Mouse (Mus musculus) cerebellum, adult 9-10 months (tissue): Measurements from ENCODE around the gene Cops4.

ENCODE experiments used
- DNase-seq: peaks from one replicate; pipeline ENCODE4 v3.0.0; 2022

Gene Cops4

DNA sequence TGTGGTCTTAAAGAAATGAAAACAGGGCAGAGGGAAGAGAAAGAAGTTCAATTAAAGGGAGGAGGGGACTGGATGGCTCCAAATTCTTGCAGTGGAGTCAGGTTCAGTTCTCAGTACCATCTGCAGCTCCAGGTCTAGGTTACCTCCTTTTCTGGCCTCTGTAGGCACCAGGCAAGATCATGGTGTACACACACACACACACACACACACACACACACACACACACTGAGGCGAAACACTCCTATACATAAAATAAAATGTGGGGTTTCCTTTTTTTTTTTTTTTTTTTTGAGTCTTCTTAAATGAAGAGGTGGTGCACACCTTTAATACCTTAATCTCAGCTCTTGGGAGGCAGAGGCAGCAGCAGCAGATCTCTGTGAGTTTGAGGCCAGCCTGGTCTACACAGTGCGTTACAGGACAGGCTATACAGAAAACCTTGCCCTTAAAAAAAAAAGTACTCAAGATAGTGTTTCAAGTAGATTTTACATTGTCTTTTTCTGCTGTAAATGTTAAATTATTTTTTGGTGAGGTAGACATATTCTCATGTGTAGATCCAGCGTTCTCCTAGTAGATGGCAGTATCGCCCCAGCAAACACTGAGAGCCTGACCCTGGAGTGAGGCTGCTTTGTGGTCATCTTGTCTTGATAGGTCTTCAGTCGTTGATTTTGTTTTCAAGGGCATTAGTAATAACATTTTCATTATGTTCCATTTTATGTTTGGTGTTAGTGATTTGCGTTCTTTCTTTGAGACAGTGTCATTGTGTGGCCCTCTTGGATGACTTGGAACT, 28.4 kb downstream of the Cops4 start:
- no peak for DNase-seq

- no peak for DNase-seq
Observed at GRCm38 (mm10) chr5:100548236-100548635, 30.1 kb downstream of the Cops4 start.

- DNase-seq = no peak
Observed at GRCm38 (mm10) chr5:100549311-100549710, 31.2 kb downstream of the Cops4 start.

DNA sequence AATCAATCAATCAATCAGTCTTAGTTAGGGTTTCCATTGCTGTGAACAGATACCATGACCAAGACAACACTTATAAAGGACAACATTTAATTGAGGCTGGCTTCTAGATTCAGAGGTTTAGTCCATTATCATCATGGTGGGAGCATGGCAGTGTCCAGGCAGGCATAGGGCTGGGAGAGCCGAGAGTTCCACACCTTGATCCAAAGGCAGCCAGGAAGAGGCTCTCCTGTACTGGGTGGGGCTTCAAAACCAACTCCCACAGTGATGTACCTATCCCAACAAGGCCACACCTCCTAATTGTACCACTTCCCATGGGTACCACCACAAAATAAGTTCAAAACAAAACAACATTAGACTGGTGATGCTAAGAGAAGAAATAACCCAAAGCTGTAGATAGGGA, 32.0 kb downstream of the Cops4 start:
- no peak for DNase-seq

DNA sequence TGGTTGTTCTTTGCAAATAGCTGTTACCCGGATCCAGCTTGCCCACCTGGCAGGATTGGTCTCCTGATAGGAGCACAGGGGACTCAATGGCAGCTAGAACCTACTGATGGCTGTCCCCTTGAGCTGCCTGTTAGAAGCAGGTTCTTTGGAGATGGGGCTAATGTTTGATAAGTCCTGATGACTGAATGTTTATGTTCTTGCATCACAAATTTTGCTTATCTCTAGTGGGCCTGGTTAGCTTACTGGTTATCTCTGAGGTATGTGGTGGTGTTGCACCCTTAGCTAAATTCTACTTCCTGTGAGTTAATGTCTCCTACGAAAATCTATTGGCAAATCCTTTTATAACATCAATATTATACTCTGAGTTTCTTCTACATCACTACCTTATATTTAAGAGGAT, 33.8 kb downstream of the Cops4 start:
- DNase-seq = no peak

DNA sequence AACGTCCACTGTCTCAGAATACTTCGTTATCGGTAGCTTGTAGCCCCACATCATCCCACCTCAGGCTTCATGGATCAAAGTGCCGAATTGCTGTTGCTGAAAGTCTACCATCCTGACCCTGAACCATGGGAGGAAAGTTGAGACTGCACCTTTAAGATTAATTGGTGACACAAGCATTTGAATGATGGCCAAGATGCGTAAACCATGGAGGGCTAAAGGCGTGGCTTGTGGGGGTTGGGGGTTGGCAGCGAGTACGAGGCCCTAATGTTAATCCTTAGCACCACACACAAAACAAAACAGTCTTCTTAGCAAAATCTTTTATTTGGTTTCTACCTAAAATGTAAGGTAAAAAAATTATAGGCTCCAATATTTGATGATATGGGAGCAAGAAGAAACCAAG, 35.3 kb downstream of the Cops4 start:
- DNase-seq = no peak

- no peak for DNase-seq
Observed at GRCm38 (mm10) chr5:100557019-100557418, 38.9 kb downstream of the Cops4 start.

GRCm38 (mm10) chr5:100557537-100557936, 39.4 kb downstream of the Cops4 start:
- DNase-seq = no peak

DNA sequence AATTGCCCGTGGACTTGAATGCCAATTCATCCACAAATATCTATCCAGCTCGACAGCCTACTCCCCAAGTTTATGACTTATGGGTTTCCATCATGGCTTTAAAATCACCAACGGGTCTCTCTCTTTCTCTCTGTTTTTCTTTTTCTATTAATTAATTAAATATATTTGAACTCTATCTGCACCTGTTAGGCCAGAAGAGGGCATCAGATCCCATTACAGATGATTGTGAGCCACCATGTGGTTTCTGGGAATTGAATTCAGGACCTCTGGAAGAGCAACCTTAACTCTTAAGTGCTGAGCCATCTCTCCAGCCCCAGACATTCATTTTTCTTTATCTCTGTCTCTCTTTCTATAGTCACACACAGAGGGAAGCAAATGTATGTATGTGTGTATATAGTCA, 40.7 kb downstream of the Cops4 start:
- DNase-seq = no peak

- DNase-seq = no peak
Observed at GRCm38 (mm10) chr5:100559357-100559756, 41.2 kb downstream of the Cops4 start.

DNA sequence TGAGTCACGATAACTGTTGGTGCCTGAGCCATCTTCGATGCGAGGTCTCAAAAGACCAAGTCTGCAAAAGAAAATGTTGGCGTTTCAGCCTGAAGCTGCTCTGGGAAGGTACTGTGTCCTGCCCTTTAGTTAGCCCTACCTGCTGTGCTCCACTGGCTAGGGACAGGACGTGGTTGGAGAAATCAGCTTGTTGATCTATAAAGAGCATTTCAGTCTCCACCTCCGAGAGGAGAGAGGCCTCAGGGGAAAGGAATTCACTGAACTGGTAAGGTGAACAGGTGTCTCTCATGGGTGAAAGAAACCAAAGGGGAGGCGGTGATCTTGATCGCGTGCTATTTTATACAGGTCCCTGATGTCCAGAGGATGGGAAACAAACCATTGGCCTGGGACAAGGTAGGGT, 44.6 kb downstream of the Cops4 start:
- no peak for DNase-seq

- DNase-seq = no peak
Observed at GRCm38 (mm10) chr5:100566798-100567197, 48.7 kb downstream of the Cops4 start.

- DNase-seq = no peak
Observed at GRCm38 (mm10) chr5:100567258-100568032, 49.3 kb downstream of the Cops4 start.

DNA sequence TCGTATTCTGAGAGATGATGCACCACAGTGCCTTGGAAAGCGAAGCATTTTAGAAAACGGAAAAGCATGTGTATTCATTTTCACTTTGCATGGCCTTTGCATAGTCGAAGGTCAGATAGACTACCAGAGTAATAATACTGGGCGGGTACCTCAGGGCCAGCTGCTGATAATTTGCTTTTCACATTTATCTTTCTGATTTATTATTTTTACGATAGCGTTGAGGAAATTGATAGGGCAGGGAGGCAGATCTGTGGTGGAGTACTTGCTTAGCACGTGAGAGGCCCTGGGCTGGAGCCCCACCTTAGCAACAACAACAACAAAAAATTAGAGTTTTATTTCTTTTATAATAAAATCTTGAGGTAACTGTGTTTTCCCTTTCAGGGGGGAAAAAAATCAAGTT, 50.1 kb downstream of the Cops4 start:
- DNase-seq = no peak

DNA sequence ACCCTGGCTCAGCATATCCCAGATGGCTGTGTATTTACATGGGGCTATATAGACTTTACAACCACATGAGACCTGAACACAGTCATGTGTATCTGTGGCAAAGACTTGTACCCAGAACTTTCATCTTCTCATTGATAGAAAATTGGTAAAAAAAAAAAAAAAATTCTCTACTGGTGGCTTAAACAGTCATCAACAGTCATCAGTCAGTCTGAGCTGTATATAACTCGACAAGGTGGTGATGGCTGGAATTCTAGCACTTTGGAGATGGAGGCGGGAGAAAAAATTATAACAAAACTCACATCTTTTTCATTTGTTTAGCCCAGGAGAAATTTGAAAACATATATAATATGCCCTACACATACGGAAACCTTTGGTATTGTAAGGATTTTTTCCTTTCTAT, 50.7 kb downstream of the Cops4 start:
- no peak for DNase-seq

GRCm38 (mm10) chr5:100569250-100569934, 51.3 kb downstream of the Cops4 start:
- no peak for DNase-seq

GRCm38 (mm10) chr5:100569997-100570595, 52.0 kb downstream of the Cops4 start:
- DNase-seq = no peak

- DNase-seq = no peak
Observed at GRCm38 (mm10) chr5:100570716-100571115, 52.6 kb downstream of the Cops4 start.

- no peak for DNase-seq
Observed at GRCm38 (mm10) chr5:100572069-100572468, 54.0 kb downstream of the Cops4 start, which contains the start of gene Plac8. Plac8 (minus strand) TSS chr5:100572245.

GRCm38 (mm10) chr5:100573256-100573655, 55.1 kb downstream of the Cops4 start:
- no peak for DNase-seq

DNA sequence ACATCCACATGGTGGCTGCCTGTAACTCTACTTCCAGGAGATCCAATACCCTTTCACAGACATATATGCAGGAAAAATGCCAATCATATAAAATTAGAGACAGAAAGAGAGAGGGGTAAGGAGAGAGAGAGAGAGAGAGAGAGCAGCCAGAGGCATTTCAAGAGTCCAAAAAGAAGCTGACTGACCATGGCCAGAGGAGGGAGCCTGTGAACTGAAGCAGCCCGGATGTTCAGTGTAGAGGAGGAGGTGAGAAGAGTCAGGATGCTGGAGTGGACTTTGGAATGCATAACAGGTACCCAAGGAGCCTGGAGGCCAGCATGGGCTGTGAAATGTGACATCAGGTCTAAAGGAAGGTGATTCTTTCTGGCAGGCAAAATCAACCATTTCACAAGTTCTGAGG, 56.7 kb downstream of the Cops4 start:
- no peak for DNase-seq

DNA sequence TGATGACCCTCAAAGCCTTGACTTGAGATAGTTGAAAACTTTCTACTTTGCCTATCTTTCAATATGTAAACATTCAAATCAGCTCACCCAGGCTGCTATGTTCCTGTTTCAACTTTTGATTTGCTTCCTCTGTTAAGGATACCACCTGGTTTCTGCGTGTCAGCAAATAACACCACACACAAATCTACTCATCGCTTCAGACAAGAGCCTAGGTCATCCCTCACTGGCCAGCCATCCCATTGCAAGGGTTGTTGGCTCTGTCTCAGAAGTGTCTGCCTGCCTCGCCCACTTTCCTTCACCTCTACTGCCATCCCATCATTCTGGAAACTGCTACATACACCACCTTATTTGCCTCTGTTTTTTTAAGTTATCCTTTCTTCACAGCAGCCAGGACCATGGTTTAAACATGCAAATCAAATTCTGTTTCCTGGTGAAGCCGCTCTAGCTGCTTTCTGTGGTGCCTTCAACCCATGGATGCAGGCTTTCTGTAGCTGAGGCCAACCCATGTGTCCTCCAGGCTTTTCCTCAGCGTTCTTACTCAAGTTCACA, 60.8 kb downstream of the Cops4 start:
- DNase-seq = no peak
